Mouse (Mus musculus): Measurements from ENCODE around the gene Gm28047.
"Not testable (repeated sequence)": the region's sequence is repeated elsewhere in the genome, so short reads cannot be mapped to it uniquely, and the experiment has no call there.

Gene Gm28047

DNA sequence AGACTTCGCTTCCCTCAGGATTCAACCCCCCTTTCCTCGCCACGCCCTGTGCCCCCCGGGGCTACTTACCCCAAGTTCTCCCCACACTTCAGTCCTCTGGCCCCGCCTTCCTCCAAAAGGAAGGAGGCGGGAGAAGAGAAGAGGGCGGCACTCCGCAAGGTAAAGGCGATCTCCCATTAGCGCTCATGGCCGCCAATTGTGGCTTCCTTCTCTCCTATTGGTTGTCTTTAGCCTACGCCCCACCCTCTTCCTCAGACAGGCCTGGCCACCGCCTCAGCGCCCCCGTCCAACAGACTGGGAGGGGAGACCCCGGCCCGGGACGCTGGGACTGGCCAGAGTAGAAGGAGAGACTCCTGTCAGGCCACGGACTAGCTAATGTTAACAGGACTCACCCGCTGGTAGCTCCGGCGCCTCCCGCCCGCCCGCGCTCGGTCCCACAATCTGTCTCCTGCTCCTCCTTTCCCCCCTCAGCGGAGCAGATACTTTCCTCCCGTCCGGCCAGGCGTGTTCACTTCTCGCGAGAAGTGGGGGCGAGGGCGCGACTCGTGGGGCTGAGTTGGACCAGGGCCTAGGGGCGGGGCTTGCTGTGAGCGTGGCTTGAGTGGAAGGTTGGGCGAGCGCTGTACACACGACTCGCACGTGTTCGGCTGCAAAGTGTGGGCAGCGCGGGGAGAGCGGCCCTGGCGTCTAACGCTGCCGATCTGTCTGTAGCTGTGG lies at the start of gene Gm28047, which contains the start of gene Atf7:
Gm28047 (minus strand) TSS at position 98 of the 717 bp plus-strand sequence.
Atf7 (minus strand) TSS at position 495 of the 717 bp plus-strand sequence.
- peak; percentile 98 for DNase-seq (ENCODE audit: low spot score)

DNA sequence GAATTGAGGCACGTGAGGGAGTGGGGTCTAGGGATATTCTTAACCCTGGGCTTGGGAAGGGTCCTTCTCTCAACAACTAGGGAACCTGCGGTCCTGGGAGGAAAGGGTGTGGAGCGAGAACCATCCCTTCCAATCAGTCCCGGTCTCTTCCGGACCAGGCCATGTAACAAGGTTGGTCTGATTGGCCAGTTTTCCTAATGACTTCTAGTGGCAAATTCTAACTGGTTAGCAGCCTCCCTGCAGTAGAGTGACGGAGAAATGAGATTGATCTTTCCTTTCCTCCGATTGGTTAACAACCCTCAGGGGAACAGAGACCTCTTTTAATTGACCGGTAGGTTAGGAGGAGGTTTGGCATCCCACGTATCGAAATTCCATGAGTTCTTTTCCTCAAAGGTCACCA lies 48.7 kb upstream of the Gm28047 start:
- peak; percentile 64 for DNase-seq (ENCODE audit: low spot score)

DNA sequence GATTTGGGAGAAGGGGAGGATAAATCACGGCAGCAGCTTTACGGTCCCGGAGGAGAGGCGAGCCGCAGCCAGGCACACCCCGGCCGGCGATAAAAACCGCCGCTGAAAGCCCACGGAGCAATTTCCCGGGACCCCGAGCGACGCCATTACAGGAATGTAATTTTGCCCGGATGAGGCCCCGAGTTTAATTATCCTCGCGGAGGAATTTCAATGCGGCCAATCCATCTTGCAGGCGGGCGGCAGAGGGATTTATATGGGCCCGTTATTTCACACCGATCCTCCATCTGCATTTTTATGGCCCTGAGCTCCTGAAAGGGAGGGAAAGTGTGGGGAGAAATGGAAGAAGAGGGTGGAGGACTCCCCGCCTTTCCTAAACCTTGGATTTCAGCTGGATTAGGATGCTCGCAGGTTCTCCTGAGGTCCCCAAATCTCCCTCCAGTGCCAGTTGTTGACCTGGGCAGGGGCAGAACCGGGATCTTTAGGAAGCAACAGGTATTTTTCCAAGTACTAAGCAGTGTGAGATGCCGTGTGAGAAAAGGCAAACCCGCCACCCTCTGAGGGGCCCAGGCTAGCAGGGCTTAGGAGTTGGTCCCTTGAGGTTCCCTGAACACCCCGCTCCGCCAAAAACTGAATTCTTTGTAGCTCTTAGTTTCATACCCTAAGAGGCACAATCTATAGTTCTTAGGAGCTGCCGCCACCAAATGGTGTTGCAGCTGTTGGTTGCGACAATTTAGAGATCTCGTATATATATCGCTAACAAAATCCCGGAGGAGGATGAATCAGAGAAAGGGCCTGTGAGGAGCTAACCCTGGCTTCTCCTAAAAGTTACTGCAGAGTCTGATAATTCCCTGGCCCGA lies 47.6 kb upstream of the Gm28047 start, which contains the start of gene Atp5g2:
Atp5g2 (minus strand) TSS at position 138 of the 857 bp plus-strand sequence.
- no peak for DNase-seq (ENCODE audit: low spot score)

DNA sequence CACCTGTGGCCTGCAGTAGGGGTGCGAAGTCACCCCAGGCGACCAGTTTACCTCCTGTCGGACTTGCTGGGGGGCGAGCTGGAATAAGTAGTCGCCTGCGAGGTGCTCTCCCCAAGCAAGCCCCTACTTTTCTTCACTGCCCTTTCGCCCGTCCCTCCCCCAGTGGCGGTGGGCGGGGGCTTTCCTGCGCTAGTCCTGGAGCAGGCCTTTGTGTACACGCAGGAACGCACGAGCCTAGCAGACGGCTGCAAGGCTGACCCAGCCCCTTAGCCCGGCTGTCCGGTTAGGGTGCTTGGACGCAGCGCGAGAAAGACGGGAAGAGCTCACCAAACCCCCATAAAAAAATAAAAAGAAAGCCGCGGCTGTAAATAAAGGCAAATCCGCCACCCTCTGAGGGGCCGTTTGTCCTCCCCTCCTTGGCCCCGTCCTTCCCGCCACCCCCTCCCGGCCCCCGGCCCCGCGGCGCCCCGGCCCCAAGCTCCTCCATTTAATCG lies 46.9 kb upstream of the Gm28047 start:
- DNase-seq (ENCODE audit: low spot score) = peak; percentile 87

DNA sequence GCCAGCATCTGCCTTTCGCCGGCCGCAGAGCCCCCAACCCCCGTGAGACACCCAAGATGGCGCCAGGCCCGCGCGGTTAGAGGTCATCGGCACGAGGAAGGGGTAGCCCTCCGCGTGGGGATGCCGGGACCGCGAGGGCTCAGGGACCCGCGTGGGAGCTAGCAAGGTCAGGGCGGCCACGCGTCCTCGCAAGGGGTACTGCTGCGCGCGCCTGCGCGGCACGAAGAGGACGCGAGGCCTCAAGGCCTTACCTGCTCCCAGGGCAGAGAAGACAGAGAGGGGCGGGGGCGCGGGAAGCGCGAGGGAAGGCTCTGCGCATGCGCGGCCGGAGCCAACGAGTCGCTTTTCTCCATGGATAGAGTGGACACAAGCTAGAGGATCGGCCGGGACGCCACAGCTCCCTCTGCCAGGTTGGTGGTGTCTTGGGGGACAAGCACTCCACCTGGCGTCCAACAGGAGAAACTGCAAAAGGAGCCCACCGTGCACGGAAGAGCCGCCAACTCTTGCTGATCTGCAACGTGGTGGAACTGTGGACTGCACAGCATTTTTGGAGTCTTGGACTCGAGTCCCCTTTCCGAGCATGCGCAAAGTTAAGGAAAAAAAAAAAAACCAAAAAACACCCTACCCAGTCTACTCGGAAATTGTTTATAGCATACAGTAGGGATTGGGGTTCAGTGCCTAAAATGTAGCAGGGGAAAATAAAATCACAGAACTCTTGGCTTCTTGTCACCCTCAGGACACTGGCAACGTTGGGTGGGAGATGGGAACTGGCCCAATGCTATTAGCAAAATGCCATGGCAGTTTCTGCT lies 46.1 kb upstream of the Gm28047 start:
- DNase-seq (ENCODE audit: low spot score) = peak; percentile 98

DNA sequence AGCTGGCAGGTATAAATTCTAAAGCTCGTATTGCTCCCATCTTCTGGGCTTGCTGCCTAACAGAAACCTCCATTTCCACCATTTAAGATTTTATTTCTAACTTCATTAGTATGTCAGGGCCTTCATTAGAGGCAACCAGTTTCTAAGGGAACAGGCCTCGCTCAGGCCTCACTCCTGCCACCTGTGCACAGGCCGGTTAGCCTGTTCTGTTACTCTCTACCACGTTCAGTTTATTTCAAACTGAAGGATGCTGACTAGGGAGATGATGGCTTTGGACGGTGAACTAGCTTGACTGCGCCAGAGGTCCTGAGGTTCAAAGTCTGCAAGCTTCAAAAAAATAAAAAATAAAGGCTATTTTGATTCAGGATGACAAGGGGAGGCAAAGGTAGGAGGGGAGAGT lies 45.4 kb upstream of the Gm28047 start:
- no peak for DNase-seq (ENCODE audit: low spot score)

DNA sequence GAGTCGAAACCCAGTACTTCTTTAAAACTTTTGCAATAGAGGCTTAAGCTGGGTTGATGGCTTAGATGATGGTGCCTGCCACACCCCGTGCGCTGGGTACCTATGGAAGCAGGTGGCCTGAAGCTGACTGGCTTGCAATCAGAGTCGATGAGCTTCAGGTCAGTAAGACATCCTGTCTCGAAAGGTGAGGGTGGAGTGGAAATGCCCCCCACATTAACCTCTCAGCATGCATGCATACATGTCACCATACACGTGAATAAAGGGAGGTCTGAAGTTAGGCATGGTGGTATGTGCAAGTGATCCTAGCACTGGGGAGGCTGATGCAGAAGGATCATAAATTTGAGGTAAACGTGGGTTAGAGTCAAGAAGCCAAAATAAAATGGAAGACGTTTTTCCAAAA lies 44.7 kb upstream of the Gm28047 start:
- DNase-seq (ENCODE audit: low spot score) = no peak

DNA sequence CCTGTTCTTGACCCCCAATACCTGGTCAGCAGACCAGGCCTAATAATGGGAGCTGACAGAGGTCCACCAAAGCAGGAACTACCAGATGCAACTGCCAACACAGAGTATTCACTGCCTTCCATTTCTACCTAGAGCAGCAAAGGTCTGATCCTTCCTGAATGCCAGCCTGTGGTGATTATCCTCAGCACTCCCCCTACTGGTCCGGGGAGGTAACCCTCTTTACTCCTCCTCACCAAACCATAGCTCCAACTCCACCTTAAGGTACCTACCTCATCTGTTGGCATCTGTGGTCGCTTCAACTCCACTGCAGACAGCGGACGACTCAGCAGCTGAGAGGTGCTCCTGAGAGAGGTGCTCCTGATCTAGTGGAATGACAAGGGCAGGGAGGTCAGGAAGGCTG lies 40.6 kb upstream of the Gm28047 start:
- no peak for DNase-seq (ENCODE audit: low spot score)

DNA sequence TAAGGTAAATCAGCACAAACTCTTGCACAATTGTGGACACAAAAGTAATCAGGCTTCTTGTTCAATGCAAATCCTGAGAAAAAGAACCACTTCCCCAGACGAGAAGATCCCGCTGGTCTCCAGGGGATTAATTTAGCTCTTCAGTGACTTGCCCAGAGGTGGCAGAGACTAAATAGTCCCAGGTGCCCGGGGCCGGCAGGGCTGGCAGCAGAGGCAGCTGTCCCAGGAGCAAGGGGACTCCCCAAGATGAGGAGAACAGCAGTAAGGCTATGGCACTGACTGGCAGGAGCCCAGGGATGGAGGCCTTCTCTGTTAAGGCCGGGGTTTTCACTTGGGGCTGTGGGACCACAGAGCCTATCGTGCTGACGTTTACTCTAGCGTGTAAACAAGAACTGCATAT lies 39.0 kb upstream of the Gm28047 start:
- no peak for DNase-seq (ENCODE audit: low spot score)

DNA sequence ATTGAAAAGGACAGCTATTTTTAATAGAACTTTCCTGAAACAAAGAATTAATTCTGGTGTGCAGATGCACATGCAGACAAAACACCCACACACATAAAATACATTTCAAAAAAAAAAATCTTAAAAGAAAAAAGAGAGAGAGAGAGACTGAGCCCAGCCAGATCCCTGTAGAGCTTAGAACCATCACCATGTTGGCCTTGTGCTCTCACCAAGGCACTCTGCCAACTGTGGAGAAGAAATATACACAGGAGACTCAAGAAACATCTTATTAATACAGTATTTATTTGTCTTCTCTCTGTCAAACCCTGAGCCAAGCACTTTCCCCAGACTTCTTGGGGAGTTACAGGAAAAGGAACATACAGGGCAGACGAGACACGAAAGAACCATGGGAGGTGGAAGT lies 37.7 kb upstream of the Gm28047 start:
- not testable (repeated sequence) for DNase-seq (ENCODE audit: low spot score)

DNA sequence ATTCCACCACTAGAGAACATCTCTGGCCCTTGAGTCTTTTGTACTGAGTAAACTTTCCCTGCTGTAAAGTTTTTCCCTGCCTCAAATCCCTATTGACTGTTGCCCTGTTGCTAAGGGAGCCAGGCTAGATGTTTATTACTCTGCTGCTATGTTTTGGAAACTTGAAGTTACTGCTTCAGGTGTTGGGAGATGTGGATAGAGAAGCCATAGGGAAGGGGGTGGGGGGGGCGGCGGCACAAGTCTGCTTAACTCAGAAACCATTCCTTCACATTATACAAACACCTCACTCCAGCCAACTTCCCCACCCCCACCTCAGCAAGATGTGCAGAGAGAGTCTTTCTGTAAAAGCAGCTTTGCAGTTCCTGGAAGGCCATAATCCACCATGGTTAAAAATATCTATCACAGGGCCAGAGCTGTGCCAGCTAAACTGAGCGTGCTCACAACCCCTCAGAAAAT lies 33.1 kb upstream of the Gm28047 start:
- DNase-seq (ENCODE audit: low spot score) = no peak

DNA sequence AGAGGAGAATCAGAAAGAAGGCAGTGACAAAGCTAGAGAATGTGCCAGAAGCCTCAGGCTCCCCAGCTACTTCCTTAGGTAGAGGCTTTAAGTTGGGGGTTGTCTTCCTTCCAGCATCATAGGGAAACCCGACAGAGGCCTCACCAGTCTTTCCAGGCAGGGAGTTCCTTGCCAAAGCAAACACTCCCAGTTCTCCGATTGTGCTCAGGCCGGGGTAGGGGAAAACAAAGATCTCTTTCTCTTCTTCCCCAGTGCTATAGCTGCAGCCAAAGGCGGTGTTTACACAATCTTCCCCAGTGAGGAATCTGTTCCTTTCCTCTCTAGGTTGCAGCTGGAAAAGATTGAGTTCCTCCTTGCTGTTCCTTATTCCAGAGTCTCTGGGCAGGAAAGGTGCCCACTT lies 31.8 kb upstream of the Gm28047 start:
- no peak for DNase-seq (ENCODE audit: low spot score)

DNA sequence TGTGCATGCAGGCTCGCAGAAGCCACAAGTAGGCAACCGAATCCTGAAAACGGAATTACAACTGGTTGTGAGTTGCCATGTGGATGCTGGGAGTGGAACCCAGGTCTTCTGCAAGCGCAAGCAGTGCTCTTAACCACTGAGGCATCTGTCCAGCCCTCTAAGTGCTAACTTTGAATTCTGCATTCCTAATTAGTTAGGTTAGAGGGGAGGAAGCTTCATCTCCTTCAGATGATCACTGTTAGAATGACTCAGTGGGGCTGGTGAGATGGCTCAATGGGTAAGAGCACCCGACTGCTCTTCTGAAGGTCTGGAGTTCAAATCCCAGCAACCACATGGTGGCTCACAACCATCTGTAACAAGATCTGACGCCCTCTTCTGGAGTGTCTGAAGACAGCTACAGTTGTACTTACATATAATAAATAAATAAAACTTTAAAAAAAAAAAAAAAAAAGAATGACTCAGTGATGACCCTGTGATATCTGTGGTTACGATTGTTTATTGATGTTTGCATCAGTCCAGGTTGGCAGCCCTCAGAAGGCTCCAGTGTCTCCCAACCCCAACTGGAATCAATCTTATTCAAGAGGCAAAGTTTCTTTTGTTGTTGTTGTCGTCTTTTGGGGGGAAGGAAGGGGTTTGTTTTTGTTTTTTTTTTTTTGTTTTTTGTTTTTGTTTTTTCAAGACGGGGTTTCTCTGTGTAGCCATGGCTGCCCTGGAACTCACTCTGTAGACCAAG lies 27.2 kb upstream of the Gm28047 start:
- not testable (repeated sequence) for DNase-seq (ENCODE audit: low spot score)

DNA sequence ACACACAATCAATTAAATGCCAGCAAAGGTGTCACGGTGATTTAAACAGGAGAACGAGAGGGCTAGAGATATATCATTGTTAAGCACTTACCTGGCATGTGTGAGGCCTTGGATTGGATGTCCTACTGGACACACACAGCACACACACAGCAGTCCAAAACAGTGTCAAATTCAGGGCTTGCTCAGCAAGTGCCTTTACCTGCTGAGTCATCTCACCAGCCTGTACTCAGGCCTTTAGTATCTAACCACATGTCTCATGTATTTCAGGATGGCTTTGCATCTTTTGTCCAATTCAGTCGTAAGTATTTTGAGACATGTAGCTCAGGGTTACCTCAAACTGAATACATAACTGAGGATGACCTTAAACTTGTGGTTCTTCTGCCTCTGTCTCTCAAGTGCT lies 26.2 kb upstream of the Gm28047 start:
- no peak for DNase-seq (ENCODE audit: low spot score)

DNA sequence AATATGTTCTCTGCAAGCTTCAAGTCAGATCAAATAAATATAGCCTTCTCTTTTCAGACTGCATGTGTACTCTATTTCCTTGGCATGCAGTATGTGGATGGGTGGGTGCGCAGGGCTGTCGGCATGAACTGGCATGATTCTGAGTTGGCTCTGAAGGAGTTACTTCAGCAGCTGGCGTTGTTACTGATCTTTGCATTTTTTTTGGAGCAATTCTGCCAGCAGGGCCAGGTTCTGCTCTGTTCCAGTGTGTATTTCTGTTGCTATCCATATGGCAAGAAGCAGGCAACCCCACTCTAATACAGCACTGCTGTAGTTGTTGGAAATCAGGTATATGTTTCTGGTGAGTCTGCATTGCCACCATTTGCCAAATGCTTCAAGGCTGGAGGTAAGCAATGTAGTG lies 10.9 kb upstream of the Gm28047 start:
- DNase-seq (ENCODE audit: low spot score) = no peak

DNA sequence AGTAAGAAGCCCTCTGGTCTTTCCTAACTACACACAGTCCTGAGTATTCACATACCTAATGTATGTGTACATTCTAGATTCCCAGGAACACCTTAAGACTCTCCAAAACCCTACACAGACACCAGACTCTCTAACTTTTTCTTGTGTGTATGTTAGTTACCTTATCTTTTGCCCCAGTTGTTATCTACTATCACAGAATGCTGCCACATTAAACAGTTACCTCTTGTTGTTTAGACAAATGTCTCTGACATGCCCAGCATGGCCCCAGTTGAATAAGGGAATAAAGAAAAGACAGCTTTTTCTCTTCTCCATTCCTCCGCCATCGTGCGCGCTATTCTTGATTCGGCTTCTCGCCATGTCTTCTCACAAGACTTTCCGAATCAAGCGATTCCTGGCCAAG lies 9.8 kb upstream of the Gm28047 start:
- DNase-seq (ENCODE audit: low spot score) = no peak

DNA sequence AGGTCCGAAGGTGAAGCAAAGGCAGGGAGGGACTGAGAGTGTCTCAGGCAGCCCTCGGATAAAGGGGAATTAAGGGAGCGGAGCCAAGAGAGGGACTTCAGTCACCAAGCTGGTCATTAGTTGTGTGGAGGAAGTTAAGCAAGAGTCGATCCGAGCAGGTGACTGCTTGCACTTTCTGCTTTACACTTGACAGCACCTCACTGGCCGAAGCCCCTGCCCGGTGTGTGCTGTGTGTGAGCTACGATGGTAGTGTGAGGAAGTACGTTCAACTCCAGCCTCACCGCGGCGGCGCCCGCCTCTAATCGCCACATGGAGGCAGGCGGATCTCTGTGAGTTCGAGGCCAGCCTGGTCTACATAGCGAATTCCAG lies 804 bp upstream of the Gm28047 start:
- no peak for DNase-seq (ENCODE audit: low spot score)

DNA sequence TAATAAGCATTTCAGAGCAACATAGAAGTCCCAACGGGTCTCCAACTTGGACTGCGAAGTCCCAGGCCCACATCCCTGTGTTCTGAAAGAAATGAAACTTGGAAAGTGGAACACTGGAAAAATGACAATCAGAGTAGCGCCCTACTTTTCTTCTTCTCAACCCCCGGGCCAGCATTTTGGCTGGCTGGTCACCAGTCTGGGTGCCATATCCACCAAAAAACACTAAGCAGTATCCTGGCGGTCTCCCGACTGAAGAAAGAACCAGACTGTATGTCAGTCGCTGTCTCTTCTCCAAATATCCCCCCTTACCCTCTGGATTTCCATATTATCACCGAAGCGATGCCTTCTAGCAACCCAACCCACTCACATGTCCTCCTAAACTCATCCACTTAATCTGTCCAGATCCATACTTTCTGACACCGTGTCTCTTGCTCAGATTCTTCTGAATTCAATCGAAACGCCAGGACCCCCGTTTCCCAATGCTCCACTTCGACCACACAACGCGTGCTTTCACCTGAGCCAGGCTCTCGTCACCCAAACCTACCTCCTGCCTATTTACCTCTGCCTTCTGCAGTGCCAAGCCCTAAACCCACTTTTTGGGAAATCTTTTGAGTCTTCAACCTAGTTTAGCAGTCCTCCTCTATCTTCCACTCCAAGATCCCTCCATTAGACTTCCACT lies 437 bp downstream of the Gm28047 start:
- no peak for DNase-seq (ENCODE audit: low spot score)

DNA sequence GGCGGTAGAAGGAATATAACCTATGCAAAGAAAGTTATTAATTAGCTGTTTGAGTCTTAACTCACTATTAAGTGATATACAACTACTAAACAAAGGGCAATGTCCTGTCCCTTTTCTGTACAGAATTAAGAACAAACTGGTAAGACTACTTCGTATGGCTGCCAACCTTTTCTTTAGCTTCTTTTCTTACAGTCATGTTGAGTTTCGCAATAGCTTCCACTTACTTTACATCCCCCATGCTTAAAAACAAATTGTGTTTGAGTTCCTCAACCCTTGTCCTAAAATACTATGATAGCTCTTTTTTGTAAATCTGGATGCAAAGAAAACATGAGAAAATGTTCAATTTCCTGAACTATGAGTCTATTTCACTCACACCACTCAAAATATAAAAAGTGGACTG lies 1.7 kb downstream of the Gm28047 start:
- no peak for DNase-seq (ENCODE audit: low spot score)

DNA sequence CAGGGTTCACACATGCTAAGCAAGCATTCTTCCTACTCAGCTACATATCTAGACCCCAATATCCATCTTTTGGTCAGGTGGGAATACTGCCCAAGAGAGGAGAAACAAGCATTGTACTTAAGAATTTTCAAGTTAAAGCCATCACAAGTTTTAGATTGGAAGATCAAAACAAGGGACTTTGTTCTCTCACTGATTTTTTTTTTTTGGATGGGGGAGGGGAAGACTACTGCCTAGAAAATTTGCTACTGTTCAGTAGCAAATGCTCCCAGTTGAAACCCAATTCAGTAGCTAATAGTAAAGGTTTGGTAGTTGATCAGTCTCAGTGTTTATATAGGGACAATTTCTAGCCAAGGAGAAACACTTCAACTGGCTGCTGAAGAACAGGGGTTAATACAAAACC lies 2.3 kb downstream of the Gm28047 start:
- no peak for DNase-seq (ENCODE audit: low spot score)

DNA sequence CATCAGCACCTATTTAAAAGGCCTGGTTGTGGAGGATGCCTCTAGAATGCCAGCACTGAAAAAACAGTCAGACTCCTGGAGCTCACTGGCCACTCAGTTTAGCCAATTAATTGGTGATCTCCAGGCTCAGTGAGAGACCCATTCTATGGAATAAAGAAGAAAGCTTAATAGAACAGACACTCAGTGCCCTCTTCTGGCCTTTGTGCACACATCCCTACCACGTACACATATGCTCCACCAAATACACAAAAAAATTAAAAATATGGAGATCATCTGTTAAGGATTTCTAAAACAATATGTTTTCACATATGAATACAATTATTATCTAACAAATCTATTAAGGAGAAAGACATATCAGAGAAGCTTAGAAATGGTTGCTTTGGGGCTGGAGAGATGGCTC lies 4.1 kb downstream of the Gm28047 start:
- no peak for DNase-seq (ENCODE audit: low spot score)

Data from ovary, adult 18-20 months (tissue).